Comparison of ENCODE assay signal across 9 mouse cellular contexts in the genomic region with DNA sequence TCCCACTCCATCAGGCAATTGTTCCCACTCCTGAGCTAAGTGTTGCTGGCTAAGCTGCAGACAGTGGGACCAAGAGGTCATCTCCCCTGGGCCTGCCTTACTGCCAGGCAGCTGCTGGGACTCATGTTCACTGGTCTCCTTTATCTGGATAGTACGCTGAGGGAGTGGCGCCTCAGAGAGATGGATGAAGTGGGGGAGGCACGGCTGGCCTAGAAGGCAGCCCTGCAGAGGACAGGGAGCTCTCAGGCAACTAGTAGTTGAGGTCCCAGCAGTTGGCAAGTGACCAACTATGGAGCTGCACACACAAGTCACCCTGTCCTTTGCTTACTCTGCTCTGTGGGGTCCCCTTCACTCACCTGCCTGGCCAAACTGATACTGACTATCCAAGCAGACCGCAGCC. TPM values are rescaled to one million over a fixed set of nuclear protein-coding genes. Genes with fewer than 3 reads are reported as not detected.
DNase-seq lines count a peak whose midpoint lies in the region; ATAC-seq lines count a peak whose summit lies in the region.
"Had no signal": no experiment of that assay in that cellular context is flagged by ENCODE, and none has a peak within 500 bp of the region (broad histone marks: within the 10 kb centered on the region; RNA-seq: fewer than 3 reads in every experiment).

No protein-coding gene starts in this region.

- 0 out of 2 replicates have a peak overlapping the region, but pooled peaks have one; percentile 17 for H3K27ac ChIP-seq in limb, embryonic 12.5 days
- H3K27ac ChIP-seq in stomach, embryonic 16.5 days (ENCODE audit: low read length), result peak overlapping the region; percentile 84
- H3K27ac ChIP-seq in forebrain, embryonic 12.5 days, result no peak overlapping the region
- no peak overlapping the region for H3K27ac ChIP-seq in hindbrain, embryonic 16.5 days (ENCODE audit: low read depth, low read length)
- H3K27ac ChIP-seq: midbrain, embryonic 12.5 days had no signal

- no peak overlapping the region for H3K9ac ChIP-seq in limb, embryonic 12.5 days (replicated peaks)
- no peak overlapping the region for H3K9ac ChIP-seq in stomach, embryonic 16.5 days (ENCODE audit: low read length)
- no peak overlapping the region for H3K9ac ChIP-seq in forebrain, embryonic 12.5 days
- no peak overlapping the region for H3K9ac ChIP-seq in hindbrain, embryonic 16.5 days (ENCODE audit: low read depth, low read length)
- H3K9ac ChIP-seq: midbrain, embryonic 12.5 days had no signal

- 64% methylated on average over 4 of the region's 4 CpGs for WGBS in limb, embryonic 12.5 days
- 44% methylated on average over 4 of the region's 4 CpGs for WGBS in stomach, embryonic 16.5 days
- WGBS in forebrain, embryonic 12.5 days, result 85% methylated on average over 4 of the region's 4 CpGs
- 64% methylated on average over 4 of the region's 4 CpGs for WGBS in hindbrain, embryonic 16.5 days

- peaks cover 44% of the 10 kb centered on the region for H3K4me1 ChIP-seq in limb, embryonic 12.5 days (replicated peaks)
- peaks cover 38% of the 10 kb centered on the region for H3K4me1 ChIP-seq in stomach, embryonic 16.5 days (ENCODE audit: control insufficient read depth, insufficient read depth, low read length)
- H3K4me1 ChIP-seq in forebrain, embryonic 12.5 days, result peaks cover 22% of the 10 kb centered on the region
- peaks cover 3% of the 10 kb centered on the region; the same call in 1 of the 2 replicates for H3K4me1 ChIP-seq in hindbrain, embryonic 16.5 days (ENCODE audit: control insufficient read depth, insufficient read depth, low read depth, low read length)

- H3K27me3 ChIP-seq in limb, embryonic 12.5 days, result no peaks in the 10 kb centered on the region
- H3K27me3 ChIP-seq in stomach, embryonic 16.5 days (ENCODE audit: control insufficient read depth, insufficient read depth, low read length), result no peaks in the 10 kb centered on the region
- no peaks in the 10 kb centered on the region for H3K27me3 ChIP-seq in forebrain, embryonic 12.5 days
- no peaks in the 10 kb centered on the region for H3K27me3 ChIP-seq in hindbrain, embryonic 16.5 days (replicated peaks; ENCODE audit: control insufficient read depth, insufficient read depth, low read length)
- H3K27me3 ChIP-seq: midbrain, embryonic 12.5 days had no signal

- peaks cover 11% of the 10 kb centered on the region for H3K36me3 ChIP-seq in limb, embryonic 12.5 days
- H3K36me3 ChIP-seq in stomach, embryonic 16.5 days (ENCODE audit: control insufficient read depth, insufficient read depth, low read length), result 0 out of 2 replicates have a peak, but pooled peaks cover 5% of the 10 kb centered on the region
- no peaks in the 10 kb centered on the region for H3K36me3 ChIP-seq in forebrain, embryonic 12.5 days (replicated peaks)
- H3K36me3 ChIP-seq in hindbrain, embryonic 16.5 days (ENCODE audit: control insufficient read depth, insufficient read depth, low read length), result no peaks in the 10 kb centered on the region
- H3K36me3 ChIP-seq: midbrain, embryonic 12.5 days had no signal

- peak; percentile 33 for DNase-seq in kidney, postnatal 14 days
- no peak for DNase-seq in kidney, adult 18-20 months
- peak; percentile 58 to 79 for DNase-seq in heart, adult 18-20 months
- DNase-seq in frontal cortex, postnatal 10 days (ENCODE audit: low spot score in 2 of 2), result no peak

- no peak overlapping the region for H3K4me2 ChIP-seq in limb, embryonic 12.5 days
- no peak overlapping the region for H3K4me2 ChIP-seq in stomach, embryonic 16.5 days (ENCODE audit: low read depth, low read length)
- no peak overlapping the region for H3K4me2 ChIP-seq in forebrain, embryonic 12.5 days
- no peak overlapping the region for H3K4me2 ChIP-seq in hindbrain, embryonic 16.5 days (ENCODE audit: low read length)
- H3K4me2 ChIP-seq: midbrain, embryonic 12.5 days had no signal

- H3K9me3 ChIP-seq in limb, embryonic 12.5 days, result no peaks in the 10 kb centered on the region
- no peaks in the 10 kb centered on the region for H3K9me3 ChIP-seq in stomach, embryonic 16.5 days (replicated peaks; ENCODE audit: control insufficient read depth, low read length)
- H3K9me3 ChIP-seq in forebrain, embryonic 12.5 days, result no peaks in the 10 kb centered on the region
- H3K9me3 ChIP-seq in hindbrain, embryonic 16.5 days (ENCODE audit: control insufficient read depth, low read length), result no peaks in the 10 kb centered on the region
- H3K9me3 ChIP-seq: midbrain, embryonic 12.5 days had no signal

- H3K4me3 ChIP-seq in limb, embryonic 12.5 days (replicated peaks), result no peak overlapping the region
- no peak overlapping the region for H3K4me3 ChIP-seq in stomach, embryonic 16.5 days (replicated peaks; ENCODE audit: low read length)
- H3K4me3 ChIP-seq in forebrain, embryonic 12.5 days (replicated peaks), result no peak overlapping the region
- no peak overlapping the region for H3K4me3 ChIP-seq in hindbrain, embryonic 16.5 days (ENCODE audit: low read length)
- H3K4me3 ChIP-seq: midbrain, embryonic 12.5 days had no signal

- no peak for ATAC-seq in limb, embryonic 12.5 days (ENCODE audit: insufficient number of reproducible peaks, insufficient read depth, low FRiP score, low TSS enrichment, low read depth)
- ATAC-seq in stomach, embryonic 16.5 days (ENCODE audit: insufficient read depth, low FRiP score), result peak; percentile 25; the same call in 1 of the 2 replicates
- ATAC-seq in forebrain, embryonic 12.5 days (ENCODE audit: low FRiP score), result no peak
- no peak for ATAC-seq in hindbrain, embryonic 16.5 days

RNA-seq across cellular contexts. Expression of gene Ppif, which starts 16.1 kb away (rescaled TPM):
- 100 to 1,000 TPM; 287 to 306 TPM for total RNA-seq in heart, adult 18-20 months (2021)
- polyA plus RNA-seq in limb, embryonic 12.5 days (2016; fragmentation: Nextera tagmentation; extraction: Ambion mirVana), result 29.2 and 32.9 TPM in 2 replicates
- polyA plus RNA-seq in stomach, embryonic 16.5 days (2015; fragmentation: Nextera tagmentation; extraction: Ambion mirVana), result 47.7 and 69.3 TPM in 2 replicates
- polyA plus RNA-seq in forebrain, embryonic 12.5 days (2016; fragmentation: Nextera tagmentation; extraction: Ambion mirVana), result 32.4 and 35.6 TPM in 2 replicates
- polyA plus RNA-seq in hindbrain, embryonic 16.5 days (2015; fragmentation: Nextera tagmentation; extraction: Ambion mirVana), result 34.6 and 45.4 TPM in 2 replicates

RNA-seq across cellular contexts. Expression of gene Zcchc24, which starts 58.8 kb away (rescaled TPM):
- 10 to 100 TPM; 33.9 to 34.9 TPM for total RNA-seq in heart, adult 18-20 months (2021)
- polyA plus RNA-seq in limb, embryonic 12.5 days (2016; fragmentation: Nextera tagmentation; extraction: Ambion mirVana), result 28.6 and 32.6 TPM in 2 replicates
- polyA plus RNA-seq in stomach, embryonic 16.5 days (2015; fragmentation: Nextera tagmentation; extraction: Ambion mirVana), result 15.3 and 17.1 TPM in 2 replicates
- 12.3 and 14.2 TPM in 2 replicates for polyA plus RNA-seq in forebrain, embryonic 12.5 days (2016; fragmentation: Nextera tagmentation; extraction: Ambion mirVana)
- polyA plus RNA-seq in hindbrain, embryonic 16.5 days (2015; fragmentation: Nextera tagmentation; extraction: Ambion mirVana), result 10.1 and 17.2 TPM in 2 replicates

Comparison
In these comparisons a context has a peak if more than half of its experiments do, and no peak if none do; other contexts are left out.
1. DNase-seq: peak in kidney, postnatal 14 days (single experiment) and heart, adult 18-20 months (2 of 2); none in kidney, adult 18-20 months (single experiment) and frontal cortex, postnatal 10 days (0 of 2).
2. H3K27ac ChIP-seq: peak in limb, embryonic 12.5 days (single experiment) and stomach, embryonic 16.5 days (single experiment); none in forebrain, embryonic 12.5 days (single experiment) and hindbrain, embryonic 16.5 days (single experiment).